Mouse (Mus musculus) heart, embryonic 11.5 days (tissue): ENCODE measurements around the gene Kcnk7. TPM values are rescaled to one million over a fixed set of nuclear protein-coding genes. Genes with fewer than 3 reads are reported as not detected.

Source experiments
- ATAC-seq: fragments of 200-750 bp; cut with Nextera tagmentation; replicated peaks from 2 replicates; pipeline ENCODE4 v1.8.0; 2017; ENCODE audit warnings: moderate library complexity; ENCODE audit not compliant: insufficient number of reproducible peaks, low FRiP score, low TSS enrichment
- H3K27ac ChIP-seq: fragments of 300-500 bp; sonication (generic); 2 replicates; pipeline ENCODE4 v1.5.1; 2014; ENCODE audit warnings: mild to moderate bottlenecking, low read depth, low read length
- H3K27me3 ChIP-seq: fragments of 300-500 bp; sonication (generic); 2 replicates; pipeline ENCODE4 v1.6.1; 2014; ENCODE audit warnings: mild to moderate bottlenecking, low read length, mixed read lengths; ENCODE audit not compliant: control insufficient read depth, insufficient read depth
- H3K36me3 ChIP-seq: fragments of 300-500 bp; sonication (generic); 2 replicates; pipeline ENCODE4 v1.6.1; 2014; ENCODE audit warnings: mild to moderate bottlenecking, low read length, moderate library complexity, mixed read lengths; ENCODE audit not compliant: control insufficient read depth, insufficient read depth
- H3K4me1 ChIP-seq: fragments of 300-500 bp; sonication (generic); 2 replicates; pipeline ENCODE4 v1.6.1; 2014; ENCODE audit warnings: low read length; ENCODE audit not compliant: control insufficient read depth, insufficient read depth
- H3K4me2 ChIP-seq: fragments of 300-500 bp; sonication (generic); 2 replicates; pipeline ENCODE4 v1.6.1; 2014; ENCODE audit warnings: mild to moderate bottlenecking, moderate library complexity
- H3K4me3 ChIP-seq: fragments of 300-500 bp; sonication (generic); 2 replicates; pipeline ENCODE4 v1.5.1; 2014; ENCODE audit warnings: low read depth, low read length
- H3K9ac ChIP-seq: fragments of 300-500 bp; sonication (generic); 2 replicates; pipeline ENCODE4 v1.6.1; 2014; ENCODE audit warnings: mild to moderate bottlenecking, low read depth, low read length, moderate library complexity
- H3K9me3 ChIP-seq: fragments of 300-500 bp; sonication (generic); replicated peaks from 2 replicates; pipeline ENCODE4 v1.6.1; 2016; ENCODE audit warnings: low read length; ENCODE audit not compliant: control insufficient read depth
- WGBS: fragments of 180-500 bp; shearing (Covaris S2); extraction: QIAGEN DNeasy Blood & Tissue Kit; methylation state at CpG from one replicate; pipeline ENCODE4 v1.1.7; 2014; ENCODE audit not compliant: insufficient replicate concordance; 5-methylcytosine and 5-hydroxymethylcytosine counted together
- polyA plus RNA-seq: library from polyadenylated mRNA; unstranded; fragments of >200 nt; fragmentation: Nextera tagmentation; extraction: Ambion mirVana; gene quantifications from 2 replicates; pipeline ENCODE4 v1.2.1, GENCODE M21; 2014

Gene Kcnk7
- not detected in 2 replicates for polyA plus RNA-seq

- ATAC-seq = 0 out of 2 replicates have a peak, but pooled peaks have one; percentile 20
- no peak within 1 kb of the TSS for H3K4me3 ChIP-seq
- H3K4me1 ChIP-seq = peaks cover 12% of the 10 kb centered on the region
- 0 out of 2 replicates have a peak within 1 kb of the TSS, but pooled peaks have one; percentile 39 for H3K9ac ChIP-seq
- H3K9me3 ChIP-seq = no peaks in the 10 kb centered on the region
- no peaks in the 10 kb centered on the region for H3K27me3 ChIP-seq
- WGBS = 70% methylated on average over 17 of the region's 17 CpGs
- peaks cover 47% of the 10 kb centered on the region for H3K36me3 ChIP-seq
- H3K4me2 ChIP-seq = no peak within 1 kb of the TSS
- H3K27ac ChIP-seq = no peak within 1 kb of the TSS
These were observed at the start of gene Kcnk7 for GRCm38 (mm10) chr19:5704163-5704800. Kcnk7 (plus strand) TSS chr19:5704367.

- no peak for ATAC-seq
These were observed 49.4 kb upstream of the Kcnk7 start for GRCm38 (mm10) chr19:5654720-5655298.

GRCm38 (mm10) chr19:5660942-5661751 lies 43.0 kb upstream of the Kcnk7 start:
- H3K4me3 ChIP-seq = peak overlapping the region; percentile 10; the same call in 1 of the 2 replicates

More at GRCm38 (mm10) chr19:5654720-5655298, 49.4 kb upstream of the Kcnk7 start:
- Histone ChIP-seq H3K27me3 (peaks cover 22% of the 10 kb centered on the region), H3K9me3 (no peaks in the 10 kb centered on the region), H3K4me1 (peaks cover 12% of the 10 kb centered on the region), H3K4me3 (peak overlapping the region; percentile 47), H3K36me3 (peaks cover 8% of the 10 kb centered on the region), H3K9ac (peak overlapping the region; percentile 49), H3K4me2 (peak overlapping the region; percentile 83), H3K27ac (no peak overlapping the region)
- 19% methylated on average over 43 of the region's 43 CpGs for WGBS

GRCm38 (mm10) chr19:5662310-5662709 lies 41.9 kb upstream of the Kcnk7 start:
- Histone ChIP-seq H3K9me3 (no peaks in the 10 kb centered on the region), H3K9ac (peak overlapping the region; percentile 72), H3K4me1 (peaks cover 28% of the 10 kb centered on the region), H3K4me2 (peak overlapping the region; percentile 83), H3K27me3 (no peaks in the 10 kb centered on the region), H3K4me3 (peak overlapping the region; percentile 55), H3K27ac (peak overlapping the region; percentile 86), H3K36me3 (peaks cover 26% of the 10 kb centered on the region)
- 64% methylated on average over 8 of the region's 8 CpGs for WGBS
- ATAC-seq = no peak

More at GRCm38 (mm10) chr19:5660942-5661751, 43.0 kb upstream of the Kcnk7 start:
- Histone ChIP-seq H3K27me3 (peaks cover 7% of the 10 kb centered on the region; the same call in 1 of the 2 replicates), H3K4me1 (peaks cover 28% of the 10 kb centered on the region), H3K9me3 (no peaks in the 10 kb centered on the region), H3K4me2 (peak overlapping the region; percentile 83), H3K27ac (peak overlapping the region; percentile 38), H3K36me3 (peaks cover 16% of the 10 kb centered on the region), H3K9ac (peak overlapping the region; percentile 49; the same call in 1 of the 2 replicates)
- ATAC-seq = no peak
- 67% methylated on average over 16 of the region's 16 CpGs for WGBS

GRCm38 (mm10) chr19:5662981-5663913 lies 40.9 kb upstream of the Kcnk7 start, which contains the start of gene Sipa1:
Sipa1 (minus strand) TSS chr19:5663707.
- Histone ChIP-seq H3K4me3 (peak within 1 kb of the TSS; percentile 55), H3K9ac (peak within 1 kb of the TSS; percentile 72), H3K9me3 (no peaks in the 10 kb centered on the region), H3K4me2 (peak within 1 kb of the TSS; percentile 83), H3K27me3 (no peaks in the 10 kb centered on the region), H3K27ac (peak within 1 kb of the TSS; percentile 86), H3K4me1 (peaks cover 28% of the 10 kb centered on the region), H3K36me3 (peaks cover 27% of the 10 kb centered on the region)
- peak; percentile 89 for ATAC-seq
- 2% methylated on average over 32 of the region's 32 CpGs for WGBS

GRCm38 (mm10) chr19:5664669-5665257 lies 39.4 kb upstream of the Kcnk7 start:
- ATAC-seq = no peak
- H3K36me3 ChIP-seq = peaks cover 27% of the 10 kb centered on the region
- 83% methylated on average over 10 of the region's 10 CpGs for WGBS
- no peak overlapping the region for H3K27ac ChIP-seq
- no peak overlapping the region; the same call in 1 of the 2 replicates for H3K4me2 ChIP-seq
- peaks cover 28% of the 10 kb centered on the region for H3K4me1 ChIP-seq
- H3K9me3 ChIP-seq = no peaks in the 10 kb centered on the region
- no peak overlapping the region for H3K9ac ChIP-seq
- no peak overlapping the region for H3K4me3 ChIP-seq
- H3K27me3 ChIP-seq = no peaks in the 10 kb centered on the region

- peaks cover 28% of the 10 kb centered on the region for H3K4me1 ChIP-seq
These were observed 38.7 kb upstream of the Kcnk7 start for GRCm38 (mm10) chr19:5665465-5665864.

More at GRCm38 (mm10) chr19:5665465-5665864, 38.7 kb upstream of the Kcnk7 start:
- peaks cover 27% of the 10 kb centered on the region for H3K36me3 ChIP-seq
- peak overlapping the region; percentile 11 for H3K27ac ChIP-seq
- H3K27me3 ChIP-seq = no peaks in the 10 kb centered on the region
- H3K4me2 ChIP-seq = peak overlapping the region; percentile 19; the same call in 1 of the 2 replicates
- 60% methylated on average over 15 of the region's 15 CpGs for WGBS
- peak overlapping the region; percentile 18; the same call in 1 of the 2 replicates for H3K9ac ChIP-seq
- ATAC-seq = peak; percentile 71
- H3K4me3 ChIP-seq = no peak overlapping the region
- no peaks in the 10 kb centered on the region for H3K9me3 ChIP-seq
